Mouse (Mus musculus): Measurements from ENCODE around the gene Mast4. TPM values are rescaled to one million over a fixed set of nuclear protein-coding genes. Genes with fewer than 3 reads are reported as not detected.
A peak's percentile ranks its signal among the peaks of the same experiment; 100 is the strongest.

The Mast4 gene
- total RNA-seq, 2 experiments from 2014 or later, result 66.7 to 68.9 TPM

- Histone ChIP-seq H3K27ac (no peak overlapping the region), H3K4me3 (no peak overlapping the region)
- no peak for DNase-seq (ENCODE audit: low spot score in 2 of 2)
- no peak for TF ChIP-seq CTCF (conservative IDR thresholded peaks at IDR 0.05)
Measured at GRCm38 (mm10) chr13:102725906-102726305, 608.4 kb downstream of the Mast4 start.

GRCm38 (mm10) chr13:102725416-102725815 is 608.9 kb downstream of the Mast4 start:
- no peak overlapping the region for H3K27ac ChIP-seq
- no peak for TF ChIP-seq CTCF (conservative IDR thresholded peaks at IDR 0.05)
- DNase-seq (ENCODE audit: low spot score in 2 of 2), result no peak
- H3K4me3 ChIP-seq, result no peak overlapping the region

DNA sequence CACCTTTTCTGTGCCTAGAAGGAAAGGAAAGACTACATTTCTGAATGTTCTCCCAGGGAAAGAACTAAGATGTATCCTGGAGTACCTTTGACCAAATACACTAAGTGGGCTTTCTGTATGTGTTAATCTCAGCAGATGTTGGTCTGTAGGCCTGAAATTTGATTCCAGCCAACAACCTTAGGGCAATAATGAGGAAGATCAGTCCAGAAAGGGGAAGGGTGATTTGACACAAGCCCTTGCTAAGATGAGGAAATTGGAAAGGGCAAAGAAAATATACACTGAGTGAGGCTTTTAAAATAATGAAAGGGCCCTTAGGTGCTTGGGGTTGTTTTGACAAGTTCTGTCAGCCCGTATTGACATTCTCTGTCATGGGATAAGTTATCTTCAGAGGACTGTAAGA is 617.3 kb downstream of the Mast4 start:
- DNase-seq (ENCODE audit: low spot score in 2 of 2), result no peak
- no peak for TF ChIP-seq CTCF (conservative IDR thresholded peaks at IDR 0.05)
- Histone ChIP-seq H3K4me3 (no peak overlapping the region), H3K27ac (no peak overlapping the region)

- no peak for TF ChIP-seq CTCF (conservative IDR thresholded peaks at IDR 0.05)
- Histone ChIP-seq H3K27ac (no peak overlapping the region), H3K4me3 (no peak overlapping the region)
- DNase-seq (ENCODE audit: low spot score in 2 of 2), result no peak
Measured at GRCm38 (mm10) chr13:102700744-102701143, 633.6 kb downstream of the Mast4 start.

- Histone ChIP-seq H3K27ac (no peak overlapping the region), H3K4me3 (no peak overlapping the region)
- DNase-seq (ENCODE audit: low spot score in 2 of 2), result no peak
- no peak for TF ChIP-seq CTCF (conservative IDR thresholded peaks at IDR 0.05)
Measured at GRCm38 (mm10) chr13:102700176-102700575, 634.1 kb downstream of the Mast4 start.

GRCm38 (mm10) chr13:102698751-102699323 is 635.5 kb downstream of the Mast4 start:
- H3K27ac ChIP-seq, result peak overlapping the region; percentile 75
- DNase-seq (ENCODE audit: low spot score in 2 of 2), result peak; percentile 37 to 38
- no peak for TF ChIP-seq CTCF (conservative IDR thresholded peaks at IDR 0.05)
- H3K4me3 ChIP-seq, result peak overlapping the region; percentile 46

- H3K4me3 ChIP-seq, result peak overlapping the region; percentile 46
- peak overlapping the region; percentile 75 for H3K27ac ChIP-seq
- TF ChIP-seq CTCF (conservative IDR thresholded peaks at IDR 0.05), result no peak
- DNase-seq (ENCODE audit: low spot score in 2 of 2), result no peak
Measured at GRCm38 (mm10) chr13:102698335-102698734, 636.0 kb downstream of the Mast4 start.

- no peak overlapping the region for H3K27ac ChIP-seq
- no peak overlapping the region for H3K4me3 ChIP-seq
- no peak for DNase-seq (ENCODE audit: low spot score in 2 of 2)
- no peak for TF ChIP-seq CTCF (conservative IDR thresholded peaks at IDR 0.05)
Measured at GRCm38 (mm10) chr13:102695121-102695905, 639.0 kb downstream of the Mast4 start.

DNA sequence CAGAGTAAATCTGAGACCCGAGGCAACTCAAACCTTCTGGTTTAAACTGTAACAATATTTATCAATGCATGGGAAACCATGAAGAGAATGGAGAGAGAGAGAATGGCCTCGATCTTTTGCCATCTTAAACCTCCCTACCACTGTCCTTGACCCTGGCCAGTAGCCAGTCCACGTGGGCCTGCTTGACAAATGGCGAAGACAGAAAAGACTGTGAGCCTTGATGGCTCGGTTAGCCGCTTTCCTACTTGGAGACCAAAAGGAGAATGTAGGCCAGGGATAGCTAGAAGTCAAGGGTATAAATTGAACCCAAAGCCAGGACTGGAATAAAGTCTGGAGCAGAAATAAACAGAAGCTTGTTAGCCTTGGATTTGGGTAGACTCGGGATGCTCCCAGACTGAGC is 640.1 kb downstream of the Mast4 start:
- H3K27ac ChIP-seq, result peak overlapping the region; percentile 37; the same call in 1 of the 2 replicates
- no peak for TF ChIP-seq CTCF (conservative IDR thresholded peaks at IDR 0.05)
- no peak overlapping the region for H3K4me3 ChIP-seq
- no peak for DNase-seq (ENCODE audit: low spot score in 2 of 2)

GRCm38 (mm10) chr13:102693341-102693801 is 640.9 kb downstream of the Mast4 start, which contains the start of gene Cd180:
Gene Cd180 (plus strand): TSS chr13:102693558.
- no peak for TF ChIP-seq CTCF (conservative IDR thresholded peaks at IDR 0.05)
- Histone ChIP-seq H3K4me3 (no peak within 1 kb of the TSS), H3K27ac (peak within 1 kb of the TSS; percentile 37; the same call in 1 of the 2 replicates)
- DNase-seq (ENCODE audit: low spot score in 2 of 2), result no peak

DNA sequence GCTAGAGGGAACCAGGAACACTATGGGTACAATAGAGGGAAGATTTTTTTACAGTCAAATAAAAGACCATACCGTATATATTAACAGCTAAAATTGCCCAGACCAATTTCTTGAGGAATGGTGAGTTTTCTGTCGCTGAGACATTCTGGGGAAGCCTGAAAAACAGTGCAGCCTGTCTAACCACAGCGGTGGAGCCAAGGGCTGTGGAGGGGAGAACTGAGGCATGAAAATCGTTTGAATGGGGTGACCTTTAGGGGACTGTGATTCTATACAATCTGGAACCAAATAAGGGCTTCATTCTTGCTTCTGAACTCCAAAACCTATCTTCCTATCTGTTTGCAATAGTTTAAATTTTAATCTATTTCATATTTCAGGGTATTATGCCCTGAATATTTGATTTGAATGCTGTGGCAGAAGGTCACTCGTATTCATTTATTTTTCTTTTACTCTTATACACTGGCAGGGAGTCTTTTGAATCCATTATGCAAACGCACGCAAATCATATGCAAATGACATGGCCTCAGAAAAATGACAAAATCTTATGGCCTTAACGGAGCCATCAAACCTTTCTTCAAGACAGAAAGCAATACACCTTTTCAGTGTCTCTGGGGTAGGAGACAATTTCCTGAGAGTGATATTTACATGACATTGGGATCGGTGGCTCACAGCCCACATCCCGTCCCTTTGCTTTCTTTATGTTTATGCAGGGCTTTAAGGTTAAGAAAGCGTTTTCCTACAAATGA is 642.7 kb downstream of the Mast4 start:
- no peak for TF ChIP-seq CTCF (conservative IDR thresholded peaks at IDR 0.05)

DNA sequence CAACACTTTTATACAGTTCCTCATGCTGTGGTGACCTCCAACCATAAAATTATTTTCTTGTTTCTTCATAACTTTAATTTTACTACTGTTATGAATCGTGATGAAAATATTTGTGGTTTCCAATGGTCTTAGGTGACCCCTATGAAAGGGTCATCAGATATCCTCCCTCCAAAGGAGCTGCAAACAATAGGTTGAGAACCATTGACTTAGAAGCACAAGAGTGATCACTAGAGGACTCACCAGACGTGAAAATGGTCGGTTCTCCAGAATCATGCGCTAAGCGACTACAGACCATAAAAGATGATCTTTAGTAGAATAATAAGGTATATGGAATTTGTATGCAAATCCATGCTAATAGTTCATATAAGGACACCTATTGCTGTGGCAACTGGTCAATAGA is 644.1 kb downstream of the Mast4 start:
- Histone ChIP-seq H3K4me3 (no peak overlapping the region), H3K27ac (no peak overlapping the region)
- no peak for TF ChIP-seq CTCF (conservative IDR thresholded peaks at IDR 0.05)
- no peak for DNase-seq (ENCODE audit: low spot score in 2 of 2)

More for the DNA sequence above, 642.7 kb downstream of the Mast4 start:
- Histone ChIP-seq H3K4me3 (no peak overlapping the region), H3K27ac (no peak overlapping the region)
- DNase-seq (ENCODE audit: low spot score in 2 of 2), result no peak

Data from layer of hippocampus, adult 2 months (tissue).